Mouse (Mus musculus) heart, adult 2 months (tissue): ENCODE data around the gene Adamts13. TPM values are rescaled to one million over a fixed set of nuclear protein-coding genes. Genes with fewer than 3 reads are reported as not detected.

Experiments
- DNase-seq, 2 experiments: peaks; one replicate each; pipeline ENCODE4 v3.0.0; 2021
- H3K27ac ChIP-seq: fragments of 200-600 bp; 2 replicates; pipeline ENCODE4 v1.8.1; 2022
- H3K27me3 ChIP-seq: fragments of 200-500 bp; 2 replicates; pipeline ENCODE4 v1.6.1; 2012; ENCODE audit warnings: mild to moderate bottlenecking, low read length, inconsistent platforms, mixed read lengths; ENCODE audit not compliant: control insufficient read depth, insufficient read depth
- H3K36me3 ChIP-seq: fragments of 200-500 bp; 2 replicates; pipeline ENCODE4 v1.6.1; 2012; ENCODE audit warnings: low read length, inconsistent platforms; ENCODE audit not compliant: control insufficient read depth, insufficient read depth
- H3K4me1 ChIP-seq: fragments of 200-500 bp; 2 replicates; pipeline ENCODE4 v1.6.1; 2011; ENCODE audit warnings: low read length; ENCODE audit not compliant: control insufficient read depth, insufficient read depth
- H3K4me3 ChIP-seq: fragments of 200-600 bp; 2 replicates; pipeline ENCODE4 v1.8.1; 2022
- H3K79me2 ChIP-seq: fragments of 200-500 bp; replicated peaks from 2 replicates; pipeline ENCODE4 v1.6.1; 2012; ENCODE audit warnings: mild to moderate bottlenecking, inconsistent platforms, low read length, moderate library complexity, mixed read lengths; ENCODE audit not compliant: control insufficient read depth, insufficient read depth
- H3K9ac ChIP-seq: fragments of 200-500 bp; 2 replicates; pipeline ENCODE4 v1.6.1; 2012; ENCODE audit warnings: low read depth, mild to moderate bottlenecking, control low read depth, inconsistent platforms, low read length, mixed read lengths
- CTCF ChIP-seq: fragments of 200-600 bp; IDR thresholded peaks from 2 replicates; pipeline ENCODE4 v1.8.1; 2022; ENCODE audit warnings: antibody characterized with exemption, mild to moderate bottlenecking, moderate library complexity
- EP300 ChIP-seq: fragments of 200-500 bp; IDR thresholded peaks from 2 replicates; pipeline ENCODE4 v1.6.1; 2011; ENCODE audit warnings: low read depth, low read length, control low read depth; ENCODE audit not compliant: insufficient read depth
- POLR2A ChIP-seq: fragments of 200-500 bp; IDR thresholded peaks from 2 replicates; pipeline ENCODE4 v1.6.1; 2011; ENCODE audit warnings: mild to moderate bottlenecking, low read depth, low read length, control low read depth; ENCODE audit not compliant: insufficient read depth
- WGBS: fragments of 180-500 bp; shearing (Covaris S2); methylation state at CpG from one replicate; pipeline ENCODE4 v1.1.7; 2018; 5-methylcytosine and 5-hydroxymethylcytosine counted together
- intact Hi-C: fragments of 180-260 bp; cut with DNase I; formaldehyde crosslinking; loops from one replicate; pipeline ENCODE4 v1.15.1; 2025
- polyA plus RNA-seq: library from polyadenylated mRNA; depleted of rRNA; stranded (reverse); fragments of >200 nt; gene quantifications from 2 replicates; pipeline ENCODE4 v1.2.3, GENCODE M21; 2012
- total RNA-seq, 2 experiments: library from RNA; stranded (reverse); gene quantifications; 2 replicates each; pipeline ENCODE4 v1.2.3; 2021

Adamts13 gene
- total and polyA plus RNA-seq, 3 experiments, result not detected

DNA sequence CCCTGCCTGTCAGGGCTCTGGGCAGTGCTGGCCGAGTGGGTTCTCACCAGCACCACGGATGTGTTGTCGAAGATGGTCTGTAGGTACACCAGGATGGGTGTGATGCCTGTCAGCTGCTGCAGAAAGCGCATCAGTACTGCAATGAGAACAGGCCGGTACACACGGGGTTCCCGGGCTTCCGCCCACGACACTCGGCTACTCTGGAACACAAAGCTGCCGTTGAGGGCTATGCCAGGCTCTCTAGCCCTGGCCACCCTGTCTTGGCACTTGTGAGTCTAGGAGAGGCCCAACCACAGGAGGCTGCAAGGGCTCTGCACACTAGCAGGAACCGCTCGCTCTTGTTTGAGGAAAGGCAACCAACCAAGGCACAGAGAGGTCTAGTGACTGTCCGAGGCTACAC, 50.9 kb downstream of the Adamts13 start:
- Histone ChIP-seq H3K36me3 (no peaks in the 10 kb centered on the region), H3K9ac (no peak overlapping the region), H3K79me2 (no peaks in the 10 kb centered on the region), H3K27ac (no peak overlapping the region), H3K4me3 (no peak overlapping the region), H3K27me3 (no peaks in the 10 kb centered on the region), H3K4me1 (peaks cover 2% of the 10 kb centered on the region; the same call in 1 of the 2 replicates)
- TF ChIP-seq POLR2A, result no peak
- TF ChIP-seq CTCF, result no peak
- TF ChIP-seq EP300, result no peak
- intact Hi-C loops, result no loop called here
- 75% methylated on average over 14 of the region's 14 CpGs for WGBS
- DNase-seq, result peak in 1 of 2 experiments; percentile 14

DNA sequence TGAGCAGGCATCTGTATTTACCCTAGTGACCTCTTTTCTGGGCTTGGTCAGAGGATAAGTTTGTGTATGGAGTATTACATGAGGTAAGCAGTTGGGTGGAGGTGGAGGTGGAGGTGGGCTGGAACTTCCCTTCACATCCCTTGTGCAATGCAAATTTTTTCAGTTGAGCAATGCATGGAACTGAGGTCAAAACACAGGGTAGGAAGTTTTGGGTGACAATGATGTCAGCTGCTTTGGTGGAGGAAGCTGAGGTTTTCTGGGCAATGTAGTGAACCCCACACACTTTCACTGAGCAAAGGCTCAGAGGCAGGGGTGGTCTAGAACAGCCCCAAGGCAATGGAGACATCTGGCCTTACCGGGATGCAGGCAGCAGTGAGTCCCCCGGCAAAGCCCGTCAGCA, 52.3 kb downstream of the Adamts13 start:
- no peak for TF ChIP-seq CTCF
- no peak for TF ChIP-seq POLR2A
- no peak for TF ChIP-seq EP300
- Histone ChIP-seq H3K4me1 (peaks cover 2% of the 10 kb centered on the region; the same call in 1 of the 2 replicates), H3K4me3 (no peak overlapping the region), H3K27ac (no peak overlapping the region), H3K36me3 (no peaks in the 10 kb centered on the region), H3K79me2 (no peaks in the 10 kb centered on the region), H3K27me3 (no peaks in the 10 kb centered on the region), H3K9ac (no peak overlapping the region)
- DNase-seq, result no peak
- 81% methylated on average over 3 of the region's 3 CpGs for WGBS
- intact Hi-C loops, result no loop called here

DNA sequence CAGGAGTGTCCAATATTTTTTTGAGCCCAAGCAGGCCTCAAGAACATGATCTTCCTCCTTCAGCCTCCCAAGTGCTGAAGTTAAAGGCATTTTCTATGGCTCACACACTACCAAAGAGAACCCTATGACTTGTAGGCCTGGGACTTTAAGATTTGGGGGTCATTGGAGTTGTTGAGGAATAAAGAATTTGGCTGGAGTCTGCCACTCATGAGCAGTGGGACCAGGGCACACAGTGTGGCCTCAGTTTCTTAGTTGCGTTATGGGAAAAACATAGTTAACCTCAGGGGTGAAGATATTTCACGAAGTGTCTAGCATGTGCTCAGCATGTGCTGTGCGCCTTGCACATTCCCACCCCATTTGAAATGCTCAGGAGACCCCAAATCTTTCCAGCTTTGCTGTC, 53.1 kb downstream of the Adamts13 start:
- no peaks in the 10 kb centered on the region for H3K27me3 ChIP-seq
- intact Hi-C loops, result no loop called here
- no peak overlapping the region for H3K27ac ChIP-seq
- no peak for TF ChIP-seq POLR2A
- TF ChIP-seq EP300, result no peak
- TF ChIP-seq CTCF, result no peak
- H3K4me1 ChIP-seq, result peaks cover 2% of the 10 kb centered on the region; the same call in 1 of the 2 replicates
- no peak for DNase-seq
- H3K79me2 ChIP-seq, result no peaks in the 10 kb centered on the region
- no peaks in the 10 kb centered on the region for H3K36me3 ChIP-seq
- WGBS, result 88% methylated on average over 3 of the region's 3 CpGs
- no peak overlapping the region for H3K9ac ChIP-seq
- H3K4me3 ChIP-seq, result no peak overlapping the region

- Histone ChIP-seq H3K9ac (no peak overlapping the region), H3K4me1 (peaks cover 2% of the 10 kb centered on the region; the same call in 1 of the 2 replicates), H3K27me3 (no peaks in the 10 kb centered on the region), H3K4me3 (no peak overlapping the region), H3K79me2 (no peaks in the 10 kb centered on the region), H3K36me3 (no peaks in the 10 kb centered on the region), H3K27ac (no peak overlapping the region)
- intact Hi-C loops, result no loop called here
- 63% methylated on average over 10 of the region's 10 CpGs for WGBS
- DNase-seq, result no peak
- TF ChIP-seq CTCF, result no peak
- no peak for TF ChIP-seq POLR2A
- TF ChIP-seq EP300, result no peak
These were observed 53.8 kb downstream of the Adamts13 start for GRCm38 (mm10) chr2:27026857-27027617.

DNA sequence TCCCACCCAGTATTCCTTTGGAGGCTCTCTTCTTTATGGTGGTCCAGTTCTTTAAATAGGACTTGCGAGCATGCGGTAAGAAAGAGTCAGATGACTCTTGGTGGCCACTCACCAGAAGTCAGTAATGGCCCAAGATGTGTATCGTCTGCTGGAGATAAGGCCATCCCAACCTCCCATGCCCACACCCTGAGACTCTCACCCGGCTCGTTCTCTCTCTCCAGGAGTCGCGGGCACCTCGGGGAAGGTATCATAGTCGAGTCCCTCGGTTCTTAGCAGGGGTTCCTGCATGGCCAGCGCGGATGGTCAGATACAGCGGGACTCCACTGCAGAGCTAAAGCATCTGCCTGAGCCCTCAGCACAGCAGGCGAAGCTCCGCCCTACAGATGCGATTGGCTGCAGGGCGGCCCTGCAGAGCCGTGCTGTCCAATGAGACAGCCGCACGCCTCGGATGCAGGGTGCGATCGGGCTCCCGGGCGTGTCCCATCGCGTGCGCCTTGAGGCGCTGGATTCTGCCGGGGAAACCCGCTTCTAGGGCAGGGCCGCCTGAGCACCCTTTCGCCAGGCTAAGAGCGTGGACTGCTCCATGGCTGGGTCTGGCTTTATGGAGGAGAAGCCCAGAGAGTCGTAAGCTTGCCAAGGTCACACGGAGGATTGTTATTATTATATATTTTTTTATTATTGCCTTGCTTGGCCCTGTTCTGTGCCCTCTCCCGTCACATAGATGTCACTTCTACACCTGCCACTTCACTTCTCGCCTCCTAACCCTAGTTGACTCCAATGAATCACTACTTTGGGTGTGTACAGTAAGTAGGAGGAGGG, 54.6 kb downstream of the Adamts13 start, which contains the start of gene Slc2a6:
Gene Slc2a6, minus strand, starts transcription at position 381 of the 819 bp plus-strand sequence.
- peak within 1 kb of the TSS; percentile 43 for H3K4me3 ChIP-seq
- H3K79me2 ChIP-seq, result no peaks in the 10 kb centered on the region
- intact Hi-C loops, result no loop called here
- 0 out of 2 replicates have a peak within 1 kb of the TSS, but pooled peaks have one; percentile 9 for H3K27ac ChIP-seq
- H3K4me1 ChIP-seq, result peaks cover 2% of the 10 kb centered on the region; the same call in 1 of the 2 replicates
- no peaks in the 10 kb centered on the region for H3K27me3 ChIP-seq
- no peak within 1 kb of the TSS for H3K9ac ChIP-seq
- H3K36me3 ChIP-seq, result no peaks in the 10 kb centered on the region
- TF ChIP-seq EP300 (no peak), POLR2A (no peak), CTCF (no peak)
- 3% methylated on average over 38 of the region's 38 CpGs for whole genome bisulfite sequencing
- peak; percentile 84 to 91 for DNase-seq
